Mouse (Mus musculus): Measurements from ENCODE around the gene Neurod2.

GRCm38 (mm10) chr11:98360866-98361521, 31.5 kb upstream of the Neurod2 start:
- no peak for TF ChIP-seq CTCF (IDR thresholded peaks at IDR 0.05; ENCODE audit: low read depth)
- no peak for TF ChIP-seq EP300 (IDR thresholded peaks at IDR 0.05; ENCODE audit: low read depth)

Measured in liver, embryonic 14.5 days (tissue).